Mouse (Mus musculus): ENCODE results near the gene Mefv. TPM values are rescaled to one million over a fixed set of nuclear protein-coding genes. Genes with fewer than 3 reads are reported as not detected.

The Mefv gene
- polyA plus RNA-seq, 1 experiment: not detected

Other genes with a start within 250 kb of the Mefv start
- gene Olfr161, start 127.1 kb downstream of the Mefv start, polyA plus RNA-seq (2012; fragmentation: generic; extraction: Trizol): not detected
- gene Zfp263, start 26.0 kb upstream of the Mefv start, polyA plus RNA-seq (2012; fragmentation: generic; extraction: Trizol): 0.01 TPM
- not detected for gene Olfr15, start 112.8 kb upstream of the Mefv start, polyA plus RNA-seq (2012; fragmentation: generic; extraction: Trizol)
- gene Zfp174, start 129.2 kb upstream of the Mefv start, polyA plus RNA-seq (2012; fragmentation: generic; extraction: Trizol): 0.70 TPM
- gene Naa60, start 154.3 kb upstream of the Mefv start, polyA plus RNA-seq (2012; fragmentation: generic; extraction: Trizol): 31.2 TPM
- gene Zfp597, start 166.5 kb upstream of the Mefv start, polyA plus RNA-seq (2012; fragmentation: generic; extraction: Trizol): 1.7 TPM
- gene Gm20695, start 166.6 kb upstream of the Mefv start, polyA plus RNA-seq (2012; fragmentation: generic; extraction: Trizol): 0.18 TPM
- 3.5 TPM for gene 1700037C18Rik, start 190.6 kb upstream of the Mefv start, polyA plus RNA-seq (2012; fragmentation: generic; extraction: Trizol)
- 10.1 TPM for gene Cluap1, start 190.7 kb upstream of the Mefv start, polyA plus RNA-seq (2012; fragmentation: generic; extraction: Trizol)